Mouse (Mus musculus) splenic B cell, adult 2 months (primary cell): ENCODE data around the gene Prkd3.

Experiments
- DNase-seq: peaks from one replicate; pipeline ENCODE4 v3.0.0-alpha.2; 2011; ENCODE audit warnings: low read depth, low spot score
- H3K27me3 ChIP-seq: 2 replicates; pipeline ENCODE4 v1.6.1; 2012; ENCODE audit warnings: mild to moderate bottlenecking, low read length, moderate library complexity, mixed read lengths; ENCODE audit not compliant: control insufficient read depth, poor library complexity, insufficient read depth, severe bottlenecking
- H3K36me3 ChIP-seq: 2 replicates; pipeline ENCODE4 v1.6.1; 2012; ENCODE audit warnings: mild to moderate bottlenecking, low read length, moderate library complexity, mixed read lengths; ENCODE audit not compliant: control insufficient read depth, poor library complexity, insufficient read depth, severe bottlenecking

Gene Prkd3

DNA sequence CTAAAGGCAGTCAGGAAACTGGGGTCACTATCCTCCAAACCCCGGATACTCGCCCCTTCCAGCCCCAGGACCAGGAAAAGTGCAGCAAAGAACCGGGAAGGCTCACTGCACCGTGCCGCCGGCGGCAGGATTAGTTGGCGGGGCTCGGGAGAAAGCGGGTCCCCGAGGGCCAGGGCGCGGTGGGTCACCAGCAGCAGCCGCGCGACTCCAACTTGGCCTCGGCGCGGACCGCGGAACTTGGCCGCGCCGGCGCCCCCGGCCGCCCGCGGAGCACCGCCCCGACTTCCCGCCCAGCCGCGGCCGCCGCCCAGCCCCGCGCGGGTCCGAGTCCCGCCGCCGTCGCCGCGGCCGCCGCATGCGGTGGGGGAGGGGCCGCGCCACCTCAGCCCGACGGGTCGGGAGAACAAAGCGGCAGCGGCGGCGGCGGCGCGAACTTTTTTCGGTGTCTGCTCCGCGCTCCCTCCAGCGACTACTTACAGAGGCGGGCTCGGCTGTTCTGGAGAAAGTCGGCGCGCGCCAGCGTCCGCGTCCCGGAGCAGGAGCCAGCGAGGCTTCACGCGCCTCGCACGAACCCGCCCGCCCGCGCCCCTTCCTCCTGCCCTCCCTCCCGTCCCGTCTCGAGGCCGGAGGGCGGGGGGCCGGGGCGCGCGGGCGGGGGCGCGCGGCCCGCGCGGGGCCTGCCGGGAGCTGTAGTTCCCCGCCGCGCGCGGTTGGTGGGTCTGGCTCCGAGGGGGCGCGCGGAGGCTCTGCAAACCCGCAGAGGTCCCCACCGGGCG is at the start of gene Prkd3:
Gene Prkd3, minus strand, starts transcription at position 609 of the 776 bp plus-strand sequence.
- DNase-seq, result peak; percentile 60
- Histone ChIP-seq H3K36me3 (no peaks in the 10 kb centered on the region), H3K27me3 (no peaks in the 10 kb centered on the region)

DNA sequence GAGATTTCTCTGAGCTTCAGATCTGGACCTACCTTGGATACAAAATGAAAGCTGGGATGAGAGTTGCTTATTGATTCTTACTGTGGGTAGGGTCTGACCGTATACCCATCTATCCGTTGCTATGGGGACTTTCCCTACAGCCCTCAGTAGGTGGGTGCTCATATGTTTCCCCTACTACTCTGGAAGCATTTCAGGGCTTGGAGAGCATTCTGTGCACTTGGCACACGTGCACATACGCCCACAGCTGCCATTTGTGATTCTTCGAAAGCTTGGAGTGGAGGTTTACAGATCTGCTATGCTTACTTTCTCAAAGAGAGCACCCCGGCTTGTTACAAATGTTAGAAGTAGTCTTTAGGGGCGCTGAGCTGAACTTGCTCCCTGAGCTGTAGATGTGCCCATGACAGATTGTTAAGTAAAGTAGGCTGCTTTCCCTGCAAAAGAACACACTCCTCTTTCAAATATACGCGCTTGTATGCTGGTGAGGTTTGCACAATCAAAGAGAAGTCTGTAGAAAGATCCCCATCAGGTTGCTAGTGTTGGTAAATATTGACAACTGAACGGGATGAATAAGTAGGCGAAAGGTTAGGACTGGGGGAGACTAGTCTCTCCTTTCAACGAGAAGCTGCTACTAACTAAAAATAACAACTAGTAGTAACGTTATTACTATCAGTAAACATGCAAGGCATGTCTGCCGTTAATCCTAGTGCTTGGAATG is 49.3 kb upstream of the Prkd3 start:
- Histone ChIP-seq H3K27me3 (no peaks in the 10 kb centered on the region), H3K36me3 (no peaks in the 10 kb centered on the region)
- no peak for DNase-seq

DNA sequence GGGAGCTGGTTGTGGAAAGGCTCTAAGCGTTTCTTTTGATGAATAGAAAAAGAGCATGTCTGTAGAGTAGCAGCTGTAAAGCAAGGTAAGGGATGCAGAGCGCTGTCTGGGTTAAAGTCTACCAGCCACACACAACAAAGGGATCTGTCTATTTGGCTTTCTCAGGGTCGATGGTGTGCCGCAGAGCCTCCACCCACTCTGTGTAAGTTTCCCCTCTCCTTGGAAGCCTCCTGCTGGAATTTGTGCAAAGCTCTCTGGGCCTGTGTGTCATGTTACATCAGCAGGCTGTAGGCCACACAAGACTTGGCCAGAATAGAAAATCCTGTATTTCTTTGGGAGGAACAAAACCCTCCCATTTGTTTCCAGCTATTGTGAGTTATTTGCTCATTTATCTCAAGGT is 48.4 kb upstream of the Prkd3 start:
- DNase-seq, result no peak
- Histone ChIP-seq H3K27me3 (no peaks in the 10 kb centered on the region), H3K36me3 (no peaks in the 10 kb centered on the region)

DNA sequence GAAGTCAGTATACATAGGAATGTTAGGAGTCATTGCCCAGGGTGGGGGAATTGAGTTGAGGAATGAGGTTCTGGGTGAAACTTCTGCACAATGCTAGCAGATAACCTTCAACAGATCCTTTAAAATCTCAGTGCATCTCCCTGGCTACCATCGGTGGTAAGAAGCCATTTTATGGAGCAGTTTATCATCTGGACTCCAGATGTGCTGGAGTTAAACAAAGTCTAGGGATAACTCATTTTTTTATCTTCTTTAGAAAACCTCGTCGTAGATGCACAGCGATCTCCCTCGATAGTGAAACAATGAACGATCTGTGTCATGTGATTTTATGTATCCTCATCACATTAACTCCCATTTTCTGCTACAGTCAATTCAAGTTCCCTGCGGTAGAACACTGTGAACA is 48.0 kb upstream of the Prkd3 start:
- H3K36me3 ChIP-seq, result no peaks in the 10 kb centered on the region
- no peaks in the 10 kb centered on the region for H3K27me3 ChIP-seq
- no peak for DNase-seq

DNA sequence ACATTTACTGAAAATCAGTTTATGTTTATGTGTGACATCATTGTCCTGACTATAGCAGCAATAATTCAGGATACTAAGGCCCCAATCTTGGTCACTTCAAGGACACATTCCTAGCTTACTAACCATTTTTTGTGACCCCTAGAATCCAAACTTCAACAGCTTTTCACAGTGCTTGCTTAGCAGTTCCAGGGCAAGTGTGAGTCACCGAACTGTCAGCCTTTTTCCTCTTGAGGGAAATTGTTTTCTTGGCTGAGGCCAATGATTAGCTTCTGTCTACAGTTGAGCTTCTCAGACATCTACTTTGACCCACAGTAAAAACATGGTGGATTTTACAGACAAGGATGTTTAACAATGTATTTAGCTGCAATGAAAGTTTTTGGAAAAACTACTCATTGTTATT is 43.6 kb upstream of the Prkd3 start:
- Histone ChIP-seq H3K36me3 (no peaks in the 10 kb centered on the region), H3K27me3 (no peaks in the 10 kb centered on the region)
- no peak for DNase-seq

GRCm38 (mm10) chr17:79060221-79060620 is 39.6 kb upstream of the Prkd3 start:
- no peak for DNase-seq
- no peaks in the 10 kb centered on the region for H3K36me3 ChIP-seq
- no peaks in the 10 kb centered on the region for H3K27me3 ChIP-seq

DNA sequence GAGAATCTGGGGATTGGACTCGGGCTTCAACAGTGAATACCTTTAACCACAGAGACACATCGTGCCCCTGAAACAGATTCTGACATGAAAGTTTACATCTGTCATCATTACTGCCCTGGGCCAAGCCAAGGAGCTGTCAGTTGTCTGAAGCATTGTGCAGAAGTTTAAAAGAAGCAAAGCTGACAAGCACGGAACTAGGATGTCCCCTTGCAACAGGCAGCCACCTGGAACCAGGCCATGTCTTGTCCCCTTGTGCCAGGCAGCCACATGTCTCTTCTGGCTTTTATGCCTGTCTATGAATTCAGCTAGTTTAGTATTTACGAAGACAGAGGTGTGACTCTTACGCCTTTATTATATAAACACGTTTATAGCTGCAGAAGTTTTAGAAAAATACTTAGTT is 37.7 kb upstream of the Prkd3 start:
- no peak for DNase-seq
- no peaks in the 10 kb centered on the region for H3K27me3 ChIP-seq
- H3K36me3 ChIP-seq, result no peaks in the 10 kb centered on the region

- DNase-seq, result peak; percentile 32
- Histone ChIP-seq H3K36me3 (no peaks in the 10 kb centered on the region), H3K27me3 (no peaks in the 10 kb centered on the region)
Observed at GRCm38 (mm10) chr17:79052088-79052812, 31.6 kb upstream of the Prkd3 start.

DNA sequence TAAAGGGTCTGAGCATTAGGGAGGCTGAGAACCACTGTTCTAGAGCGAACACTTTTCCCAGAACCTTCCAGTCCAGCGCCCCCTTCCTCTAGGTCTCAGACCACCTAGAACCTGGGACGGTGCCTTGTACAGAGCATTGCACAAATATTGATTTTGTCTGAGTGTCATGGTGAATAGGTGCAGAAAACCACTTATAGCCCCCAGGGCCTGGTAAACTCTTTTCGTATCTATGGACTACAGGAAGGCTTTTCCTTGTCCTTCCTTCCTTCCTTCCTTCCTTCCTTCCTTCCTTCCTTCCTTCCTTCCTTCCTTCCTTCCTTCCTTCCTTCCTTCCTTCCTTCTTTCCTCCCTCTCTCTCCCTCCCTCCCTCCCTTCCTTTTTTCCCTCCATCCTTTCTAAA is 31.0 kb upstream of the Prkd3 start, which contains the start of gene Qpct:
Gene Qpct, plus strand, starts transcription at position 301 of the 400 bp plus-strand sequence.
- H3K36me3 ChIP-seq, result no peaks in the 10 kb centered on the region
- H3K27me3 ChIP-seq, result no peaks in the 10 kb centered on the region
- DNase-seq, result no peak

- DNase-seq, result no peak
- Histone ChIP-seq H3K36me3 (no peaks in the 10 kb centered on the region), H3K27me3 (no peaks in the 10 kb centered on the region)
Observed at GRCm38 (mm10) chr17:79043705-79044104, 23.1 kb upstream of the Prkd3 start.

GRCm38 (mm10) chr17:79039660-79040059 is 19.0 kb upstream of the Prkd3 start:
- DNase-seq, result no peak
- H3K36me3 ChIP-seq, result no peaks in the 10 kb centered on the region
- no peaks in the 10 kb centered on the region for H3K27me3 ChIP-seq

- Histone ChIP-seq H3K36me3 (no peaks in the 10 kb centered on the region), H3K27me3 (no peaks in the 10 kb centered on the region)
- DNase-seq, result no peak
Observed at GRCm38 (mm10) chr17:79032782-79033181, 12.2 kb upstream of the Prkd3 start.

DNA sequence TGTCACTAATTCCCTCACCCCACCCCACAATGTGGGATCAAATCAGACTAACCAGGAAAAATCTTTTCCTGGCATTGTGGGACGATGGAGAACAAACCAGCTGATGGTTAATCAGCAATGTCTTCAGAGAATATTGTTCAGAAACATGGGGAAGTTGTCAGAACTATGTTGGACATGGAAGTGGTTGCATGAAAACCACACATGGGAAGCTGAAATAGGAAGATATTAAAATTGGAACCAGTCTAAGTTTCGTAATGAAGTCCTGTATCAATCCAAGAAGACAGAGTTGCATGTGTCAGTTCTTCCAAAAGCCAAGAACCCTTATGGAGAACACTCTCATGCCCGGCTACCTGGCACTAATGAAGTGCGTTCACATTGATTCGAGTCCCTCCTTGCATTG is 11.0 kb upstream of the Prkd3 start:
- Histone ChIP-seq H3K36me3 (no peaks in the 10 kb centered on the region), H3K27me3 (no peaks in the 10 kb centered on the region)
- no peak for DNase-seq

GRCm38 (mm10) chr17:79029226-79029625 is 8.6 kb upstream of the Prkd3 start:
- Histone ChIP-seq H3K27me3 (no peaks in the 10 kb centered on the region), H3K36me3 (no peaks in the 10 kb centered on the region)
- DNase-seq, result no peak

DNA sequence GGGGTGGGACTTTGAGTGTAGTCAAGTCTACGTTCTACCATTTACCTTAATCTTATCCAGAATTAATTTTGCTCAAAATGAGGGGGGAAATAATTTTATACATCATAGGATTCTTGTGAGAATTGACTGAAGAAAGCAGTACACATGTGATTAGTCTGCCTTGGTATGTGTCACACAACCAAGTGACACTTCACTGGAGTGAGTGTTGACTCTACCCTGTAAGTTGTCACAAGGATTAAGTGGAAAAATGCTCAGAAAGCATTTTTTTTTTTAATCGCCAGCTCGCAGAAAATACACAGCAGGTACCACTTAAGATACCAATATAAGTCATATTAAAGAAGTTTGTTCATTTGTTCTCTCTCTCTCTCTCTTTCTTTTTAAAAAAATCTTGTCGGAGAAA is 3.9 kb upstream of the Prkd3 start:
- no peak for DNase-seq
- Histone ChIP-seq H3K36me3 (no peaks in the 10 kb centered on the region), H3K27me3 (no peaks in the 10 kb centered on the region)
